Mouse (Mus musculus) limb, embryonic 13.5 days (tissue): ENCODE measurements around the gene Ulk2. TPM values are rescaled to one million over a fixed set of nuclear protein-coding genes. Genes with fewer than 3 reads are reported as not detected.
"Not testable (repeated sequence)": the region's sequence is repeated elsewhere in the genome, so short reads cannot be mapped to it uniquely, and the experiment has no call there.

Source experiments
- ATAC-seq: fragments of 200-750 bp; cut with Nextera tagmentation; 2 replicates; pipeline ENCODE4 v1.8.0; 2017; ENCODE audit warnings: low read depth, moderate number of reproducible peaks, moderate TSS enrichment; ENCODE audit not compliant: low FRiP score
- H3K27ac ChIP-seq: fragments of 300-500 bp; sonication (generic); 2 replicates; pipeline ENCODE4 v1.5.1; 2015; ENCODE audit warnings: inconsistent platforms, mild to moderate bottlenecking, moderate library complexity
- H3K27me3 ChIP-seq: fragments of 300-500 bp; sonication (generic); 2 replicates; pipeline ENCODE4 v1.6.1; 2015; ENCODE audit warnings: mild to moderate bottlenecking, inconsistent platforms
- H3K36me3 ChIP-seq: fragments of 300-500 bp; sonication (generic); 2 replicates; pipeline ENCODE4 v1.6.1; 2015; ENCODE audit warnings: inconsistent platforms, mild to moderate bottlenecking, moderate library complexity
- H3K4me1 ChIP-seq: fragments of 300-500 bp; sonication (generic); 2 replicates; pipeline ENCODE4 v1.6.1; 2015; ENCODE audit warnings: inconsistent platforms
- H3K4me2 ChIP-seq: fragments of 300-500 bp; sonication (generic); replicated peaks from 2 replicates; pipeline ENCODE4 v1.6.1; 2015; ENCODE audit warnings: inconsistent platforms, mild to moderate bottlenecking, moderate library complexity
- H3K4me3 ChIP-seq: fragments of 300-500 bp; sonication (generic); 2 replicates; pipeline ENCODE4 v1.5.1; 2015; ENCODE audit warnings: moderate library complexity, mild to moderate bottlenecking, inconsistent platforms
- H3K9ac ChIP-seq: fragments of 300-500 bp; sonication (generic); 2 replicates; pipeline ENCODE4 v1.6.1; 2015; ENCODE audit warnings: mild to moderate bottlenecking, inconsistent platforms
- H3K9me3 ChIP-seq: fragments of 300-500 bp; sonication (generic); 2 replicates; pipeline ENCODE4 v1.6.1; 2016; ENCODE audit warnings: inconsistent platforms
- WGBS: fragments of 180-500 bp; shearing (Covaris S2); methylation state at CpG from one replicate; pipeline ENCODE4 v1.1.7; 2015; 5-methylcytosine and 5-hydroxymethylcytosine counted together
- polyA plus RNA-seq: library from polyadenylated mRNA; unstranded; fragments of >200 nt; fragmentation: Nextera tagmentation; extraction: Ambion mirVana; gene quantifications from 2 replicates; pipeline ENCODE4 v1.2.1, GENCODE M21; 2015

Gene Ulk2
- polyA plus RNA-seq, 1 experiment from 2014 or later: 17.4 TPM

GRCm38 (mm10) chr11:61840663-61841062 lies 14.2 kb downstream of the Ulk2 start:
- H3K4me2 ChIP-seq, H3K9me3 ChIP-seq, H3K4me3 ChIP-seq, H3K27ac ChIP-seq, ATAC-seq, H3K4me1 ChIP-seq, H3K9ac ChIP-seq, H3K27me3 ChIP-seq: not testable (repeated sequence)
- 58% methylated on average over 3 of the region's 3 CpGs for WGBS
- peaks cover 62% of the 10 kb centered on the region for H3K36me3 ChIP-seq

- Histone ChIP-seq H3K36me3 (peaks cover 58% of the 10 kb centered on the region), H3K27ac (no peak overlapping the region), H3K4me1 (no peaks in the 10 kb centered on the region), H3K9me3 (no peaks in the 10 kb centered on the region), H3K27me3 (no peaks in the 10 kb centered on the region), H3K4me2 (no peak overlapping the region), H3K4me3 (no peak overlapping the region), H3K9ac (no peak overlapping the region)
- no peak for ATAC-seq
Measured at GRCm38 (mm10) chr11:61839940-61840339, 14.9 kb downstream of the Ulk2 start.

DNA sequence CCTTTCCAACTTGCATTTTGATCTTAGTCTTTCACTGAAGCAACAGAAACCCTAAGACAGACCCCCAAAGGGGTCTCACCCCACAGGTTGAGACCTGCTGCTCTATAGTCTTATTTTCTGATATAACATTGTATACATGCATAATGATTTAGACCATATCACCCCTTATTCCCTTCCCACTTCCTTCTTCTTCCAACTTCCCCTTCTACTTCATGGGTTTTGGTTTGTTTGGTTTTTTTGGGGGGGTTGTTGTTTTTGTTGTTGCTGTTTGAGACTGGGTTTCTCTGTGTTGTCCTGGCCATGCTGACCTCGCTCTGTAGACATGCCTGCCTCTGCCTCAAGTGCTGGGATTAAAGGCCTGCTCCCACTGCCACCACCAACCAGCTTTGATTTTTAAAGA lies 15.7 kb downstream of the Ulk2 start:
- no peak overlapping the region for H3K4me3 ChIP-seq
- no peaks in the 10 kb centered on the region for H3K9me3 ChIP-seq
- H3K9ac ChIP-seq: no peak overlapping the region
- 83% methylated on average over 1 of the region's 1 CpGs for WGBS
- H3K27ac ChIP-seq: no peak overlapping the region
- no peaks in the 10 kb centered on the region for H3K4me1 ChIP-seq
- H3K4me2 ChIP-seq: no peak overlapping the region
- no peaks in the 10 kb centered on the region for H3K27me3 ChIP-seq
- ATAC-seq: no peak
- H3K36me3 ChIP-seq: peaks cover 59% of the 10 kb centered on the region

DNA sequence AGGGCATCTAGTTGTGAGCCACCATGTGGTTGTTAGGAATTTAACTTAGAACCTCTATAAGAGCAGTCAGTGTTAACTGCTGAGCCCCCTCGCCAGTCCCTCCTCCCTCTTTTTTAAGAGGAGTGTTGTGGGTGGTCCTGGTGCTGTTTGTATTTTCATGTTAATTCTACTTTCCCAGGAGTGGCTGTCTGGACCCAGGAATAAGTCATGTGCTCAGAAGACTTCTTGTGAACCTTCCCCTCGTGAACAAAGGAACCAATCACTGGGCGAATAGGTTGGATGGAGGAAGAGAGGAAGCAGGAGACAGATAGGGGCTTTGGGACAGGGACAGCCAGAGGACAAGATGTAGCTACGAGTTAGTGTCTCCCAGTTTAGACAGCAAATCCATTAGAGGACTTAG lies 45.1 kb downstream of the Ulk2 start:
- H3K9me3 ChIP-seq: no peaks in the 10 kb centered on the region
- H3K36me3 ChIP-seq: peaks cover 75% of the 10 kb centered on the region
- no peaks in the 10 kb centered on the region for H3K27me3 ChIP-seq
- no peak for ATAC-seq
- no peak overlapping the region for H3K4me3 ChIP-seq
- H3K9ac ChIP-seq: no peak overlapping the region
- no peak overlapping the region for H3K27ac ChIP-seq
- no peak overlapping the region for H3K4me2 ChIP-seq
- H3K4me1 ChIP-seq: no peaks in the 10 kb centered on the region
- 47% methylated on average over 4 of the region's 4 CpGs for WGBS

DNA sequence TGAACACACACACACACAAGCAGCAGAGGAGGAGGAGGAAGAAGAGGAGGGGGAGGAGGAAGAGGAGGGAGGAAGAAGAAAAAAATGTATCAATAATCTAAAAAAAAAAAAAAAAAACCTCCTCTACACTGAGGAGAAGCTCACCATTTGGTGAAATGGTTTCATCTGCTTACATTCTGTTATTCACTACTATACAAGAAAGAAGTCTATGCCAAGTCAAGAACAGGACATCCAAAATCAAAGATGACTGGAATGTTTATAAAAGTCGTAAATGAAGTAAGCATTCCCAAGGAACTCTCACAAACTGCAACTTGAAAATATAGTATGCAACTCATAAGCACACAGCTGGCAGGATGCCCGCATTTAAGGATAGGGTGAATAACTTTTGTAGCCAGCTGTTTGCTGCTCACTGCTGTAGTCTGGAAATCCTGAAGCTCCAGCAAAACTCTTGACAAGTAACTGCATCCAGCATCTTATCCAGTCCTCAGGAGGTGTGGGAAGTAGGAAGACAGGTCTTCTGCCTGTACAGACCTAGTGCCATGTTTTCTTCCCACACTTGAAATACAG lies 46.2 kb downstream of the Ulk2 start:
- ATAC-seq: no peak
- WGBS: 87% methylated on average over 2 of the region's 2 CpGs
- Histone ChIP-seq H3K4me3 (no peak overlapping the region), H3K9ac (no peak overlapping the region), H3K4me1 (no peaks in the 10 kb centered on the region), H3K27me3 (no peaks in the 10 kb centered on the region), H3K4me2 (no peak overlapping the region), H3K27ac (no peak overlapping the region), H3K9me3 (no peaks in the 10 kb centered on the region), H3K36me3 (peaks cover 66% of the 10 kb centered on the region)

DNA sequence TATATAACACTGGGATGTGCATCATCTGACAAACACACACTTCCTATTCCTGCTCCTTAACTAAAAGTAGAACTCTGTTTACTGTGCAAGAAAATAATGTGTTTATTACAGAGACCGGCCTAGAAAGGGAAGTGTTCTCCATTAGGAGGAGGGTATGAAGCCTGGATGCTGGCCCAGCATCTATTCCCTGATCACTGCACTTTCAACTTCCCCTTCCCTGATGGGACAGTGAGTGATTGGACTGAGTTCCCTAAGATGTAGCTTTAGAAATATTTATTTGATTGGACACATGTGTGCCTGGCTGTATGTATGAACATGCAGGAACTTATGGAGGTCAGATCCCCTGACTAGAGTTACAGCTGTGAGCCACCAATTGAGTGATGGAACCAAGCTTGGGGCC lies 61.4 kb downstream of the Ulk2 start:
- Histone ChIP-seq H3K4me2 (no peak overlapping the region), H3K27ac (no peak overlapping the region), H3K4me1 (no peaks in the 10 kb centered on the region), H3K36me3 (peaks cover 63% of the 10 kb centered on the region), H3K4me3 (no peak overlapping the region), H3K9me3 (no peaks in the 10 kb centered on the region), H3K9ac (no peak overlapping the region), H3K27me3 (no peaks in the 10 kb centered on the region)
- no peak for ATAC-seq
- WGBS: 84% methylated on average over 1 of the region's 1 CpGs

GRCm38 (mm10) chr11:61788550-61788949 lies 66.3 kb downstream of the Ulk2 start:
- Histone ChIP-seq H3K4me3 (no peak overlapping the region), H3K27me3 (no peaks in the 10 kb centered on the region), H3K9me3 (no peaks in the 10 kb centered on the region), H3K9ac (no peak overlapping the region), H3K27ac (no peak overlapping the region), H3K4me1 (no peaks in the 10 kb centered on the region), H3K4me2 (no peak overlapping the region), H3K36me3 (peaks cover 78% of the 10 kb centered on the region)
- 100% methylated on average over 1 of the region's 1 CpGs for WGBS
- no peak for ATAC-seq

DNA sequence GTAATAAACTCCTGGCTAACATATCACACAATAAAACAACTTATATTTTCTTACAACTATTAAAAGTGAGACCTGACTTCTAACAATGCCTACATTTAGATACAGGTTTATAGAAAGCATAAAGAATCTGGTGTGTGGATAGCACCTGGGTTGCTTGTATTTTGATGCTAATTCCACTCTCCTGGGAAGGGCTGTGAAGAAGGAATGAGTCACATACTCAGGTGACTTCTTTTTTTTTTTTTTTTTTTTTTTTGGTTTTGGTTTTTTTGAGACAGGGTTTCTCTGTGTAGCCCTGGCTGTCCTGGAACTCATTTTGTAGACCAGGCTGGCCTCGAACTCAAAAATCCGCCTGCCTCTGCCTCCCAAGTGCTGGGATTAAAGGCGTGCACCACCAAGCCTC lies 72.3 kb downstream of the Ulk2 start:
- not testable (repeated sequence) for H3K27ac ChIP-seq, ATAC-seq, H3K27me3 ChIP-seq, H3K9me3 ChIP-seq, H3K4me1 ChIP-seq, H3K4me2 ChIP-seq, H3K4me3 ChIP-seq, H3K9ac ChIP-seq
- WGBS: 85% methylated on average over 3 of the region's 3 CpGs
- H3K36me3 ChIP-seq: peaks cover 66% of the 10 kb centered on the region

- no peak overlapping the region for H3K4me3 ChIP-seq
- no peaks in the 10 kb centered on the region for H3K27me3 ChIP-seq
- no peaks in the 10 kb centered on the region for H3K9me3 ChIP-seq
- ATAC-seq: no peak
- no peak overlapping the region for H3K4me2 ChIP-seq
- WGBS: 80% methylated on average over 4 of the region's 4 CpGs
- H3K36me3 ChIP-seq: peaks cover 43% of the 10 kb centered on the region
- H3K4me1 ChIP-seq: no peaks in the 10 kb centered on the region
- H3K27ac ChIP-seq: no peak overlapping the region
- no peak overlapping the region for H3K9ac ChIP-seq
Measured at GRCm38 (mm10) chr11:61774551-61775149, 80.2 kb downstream of the Ulk2 start.

- Histone ChIP-seq H3K27ac (peak within 1 kb of the TSS; percentile 83), H3K9me3 (no peaks in the 10 kb centered on the region), H3K27me3 (no peaks in the 10 kb centered on the region), H3K4me1 (peaks cover 9% of the 10 kb centered on the region), H3K36me3 (peaks cover 7% of the 10 kb centered on the region; the same call in 1 of the 2 replicates), H3K4me3 (peak within 1 kb of the TSS; percentile 58), H3K9ac (peak within 1 kb of the TSS; percentile 77), H3K4me2 (peak within 1 kb of the TSS; percentile 68)
- WGBS: under 1% methylated on average over 51 of the region's 51 CpGs
- ATAC-seq: peak; percentile 93
Measured at GRCm38 (mm10) chr11:61761584-61762407, 93.1 kb downstream of the Ulk2 start, which contains the start of gene Prpsap2. TSS of gene Prpsap2 (minus strand) at chr11:61762088.

DNA sequence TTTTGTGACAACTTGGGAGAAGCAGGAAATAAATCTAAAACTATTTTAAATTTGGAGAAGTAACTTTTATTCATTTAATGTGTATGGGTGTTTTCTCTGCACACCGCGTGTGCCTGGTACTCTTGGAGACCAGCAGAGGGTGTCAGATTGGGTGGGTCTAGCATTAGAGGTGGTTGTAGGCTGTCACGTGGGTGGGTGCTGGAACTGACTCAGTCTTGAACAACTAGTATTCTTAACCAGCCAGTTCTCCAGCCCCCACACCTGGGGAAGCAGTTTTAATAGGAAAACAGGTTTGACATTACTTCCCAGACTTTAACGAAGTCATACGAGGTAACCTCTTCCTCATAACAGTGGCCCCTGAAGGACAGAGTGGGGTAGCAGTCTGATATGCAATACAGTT lies 94.4 kb downstream of the Ulk2 start:
- Histone ChIP-seq H3K4me2 (peak overlapping the region; percentile 68), H3K36me3 (peaks cover 16% of the 10 kb centered on the region), H3K9me3 (no peaks in the 10 kb centered on the region), H3K27ac (no peak overlapping the region), H3K27me3 (no peaks in the 10 kb centered on the region), H3K4me1 (peaks cover 9% of the 10 kb centered on the region), H3K9ac (no peak overlapping the region), H3K4me3 (peak overlapping the region; percentile 58)
- no peak for ATAC-seq
- 70% methylated on average over 5 of the region's 5 CpGs for WGBS

DNA sequence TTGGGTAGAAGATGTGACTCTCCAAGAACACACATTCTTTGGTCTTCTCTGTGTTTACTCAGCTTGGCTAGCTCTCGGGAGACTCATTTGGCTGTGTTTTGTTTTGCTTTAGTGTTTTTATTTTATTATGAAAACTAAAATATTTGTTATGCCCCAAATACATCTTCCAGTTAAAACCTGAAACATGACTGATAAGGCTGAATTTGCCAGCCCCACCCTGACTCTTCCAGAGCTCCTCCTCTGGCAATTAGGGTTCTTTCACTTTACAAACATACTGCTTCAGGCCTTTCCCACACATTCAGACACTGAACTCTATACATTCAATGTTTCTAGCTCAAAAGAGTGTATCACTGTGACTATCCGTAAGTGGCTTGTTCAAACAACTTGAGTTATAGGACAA lies 97.7 kb downstream of the Ulk2 start:
- Histone ChIP-seq H3K9me3 (no peaks in the 10 kb centered on the region), H3K27me3 (no peaks in the 10 kb centered on the region), H3K36me3 (peaks cover 45% of the 10 kb centered on the region), H3K4me3 (no peak overlapping the region), H3K9ac (no peak overlapping the region), H3K27ac (no peak overlapping the region), H3K4me2 (no peak overlapping the region), H3K4me1 (peaks cover 9% of the 10 kb centered on the region)
- no peak for ATAC-seq
- WGBS: 93% methylated on average over 2 of the region's 2 CpGs
